Mouse (Mus musculus): ENCODE data around the gene Hist1h2ae.

DNA sequence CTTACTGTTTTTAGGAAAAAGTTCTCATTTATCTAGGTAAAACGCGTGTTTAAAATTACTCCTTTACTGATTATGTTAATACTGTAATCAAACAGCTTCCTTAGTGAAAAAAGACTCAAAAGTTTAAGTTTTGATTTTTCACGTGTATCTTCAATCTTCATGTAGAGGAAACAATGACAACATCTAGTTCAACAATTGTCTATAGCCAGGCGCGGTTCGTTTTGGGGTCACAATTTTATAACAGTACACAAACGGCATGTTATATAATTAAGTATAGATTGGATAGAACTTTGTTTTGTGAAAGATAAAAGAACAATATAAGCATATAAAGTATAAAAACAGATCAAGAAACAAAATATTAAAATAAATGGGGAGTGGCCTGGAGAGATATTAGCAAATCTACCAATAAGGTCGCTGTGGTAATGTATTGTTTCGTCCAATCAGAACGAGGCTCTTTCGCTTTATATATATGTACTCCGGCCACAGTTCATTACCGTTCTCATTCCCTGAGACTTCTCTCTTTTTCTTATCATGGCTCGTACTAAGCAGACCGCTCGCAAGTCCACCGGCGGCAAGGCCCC is 4.3 kb upstream of the Hist1h2ae start, which contains the start of gene Hist1h3d:
- TF ChIP-seq GATA1 (IDR thresholded peaks at IDR 0.05; ENCODE audit: low read length) (no peak), TAL1 (IDR thresholded peaks at IDR 0.05; ENCODE audit: low read length) (no peak)
